Mouse (Mus musculus): Measurements from ENCODE around the gene Per3.
A peak's percentile ranks its signal among the peaks of the same experiment; 100 is the strongest.

Per3 gene

GRCm38 (mm10) chr4:151044037-151044943 is at the start of gene Per3:
Gene Per3 (minus strand): TSS chr4:151044665.
- DNase-seq (ENCODE audit: low spot score in 2 of 2), result peak; percentile 93 to 96

- DNase-seq (ENCODE audit: low spot score in 2 of 2), result no peak
These were observed 44.8 kb upstream of the Per3 start, which contains the start of gene Gm13090 for GRCm38 (mm10) chr4:151089270-151089669. Gene Gm13090 (plus strand): TSS chr4:151089570.

DNA sequence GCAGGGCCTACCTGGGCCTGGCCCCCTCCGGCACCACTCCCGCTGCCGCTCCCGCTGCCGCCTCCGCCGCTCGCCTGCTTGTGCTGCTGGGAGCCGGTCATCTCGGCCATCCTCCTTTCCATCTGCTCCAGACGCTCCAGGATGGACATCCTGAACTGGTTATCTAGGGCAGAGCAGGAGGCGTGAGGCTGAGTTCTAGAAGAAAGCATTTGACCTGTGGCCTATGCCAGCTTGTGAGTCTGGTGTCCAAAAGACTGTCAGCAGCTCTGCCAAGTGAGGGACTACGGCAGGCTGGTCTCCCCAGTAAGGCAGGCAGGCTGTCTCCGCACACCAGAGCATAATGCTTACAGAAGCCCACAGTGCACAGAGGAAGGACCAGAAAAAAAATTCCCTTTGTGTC is 44.4 kb upstream of the Per3 start:
- no peak for DNase-seq (ENCODE audit: low spot score in 2 of 2)

GRCm38 (mm10) chr4:151087358-151087757 is 42.9 kb upstream of the Per3 start:
- no peak for DNase-seq (ENCODE audit: low spot score in 2 of 2)

DNA sequence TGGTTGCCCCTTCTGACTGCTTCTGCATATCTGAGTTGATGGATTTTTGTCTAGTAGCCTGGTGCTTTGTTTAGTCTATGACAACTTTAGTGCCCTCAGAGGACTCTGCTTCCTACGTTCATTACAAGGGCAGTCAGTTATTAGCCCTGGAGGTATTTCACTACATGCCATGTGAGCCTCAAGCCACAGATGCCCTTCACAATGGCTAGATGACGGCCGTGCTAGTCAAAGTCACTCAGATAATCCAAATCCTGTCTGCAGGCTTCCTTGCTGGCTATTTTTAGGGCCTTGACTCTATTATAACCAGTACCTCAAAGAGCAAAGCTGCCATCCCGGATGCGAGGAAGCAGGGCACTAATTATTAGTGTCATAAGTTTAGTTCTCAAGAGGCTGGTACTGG is 38.6 kb upstream of the Per3 start:
- DNase-seq (ENCODE audit: low spot score in 2 of 2), result no peak

GRCm38 (mm10) chr4:151081977-151082376 is 37.5 kb upstream of the Per3 start:
- no peak for DNase-seq (ENCODE audit: low spot score in 2 of 2)

DNA sequence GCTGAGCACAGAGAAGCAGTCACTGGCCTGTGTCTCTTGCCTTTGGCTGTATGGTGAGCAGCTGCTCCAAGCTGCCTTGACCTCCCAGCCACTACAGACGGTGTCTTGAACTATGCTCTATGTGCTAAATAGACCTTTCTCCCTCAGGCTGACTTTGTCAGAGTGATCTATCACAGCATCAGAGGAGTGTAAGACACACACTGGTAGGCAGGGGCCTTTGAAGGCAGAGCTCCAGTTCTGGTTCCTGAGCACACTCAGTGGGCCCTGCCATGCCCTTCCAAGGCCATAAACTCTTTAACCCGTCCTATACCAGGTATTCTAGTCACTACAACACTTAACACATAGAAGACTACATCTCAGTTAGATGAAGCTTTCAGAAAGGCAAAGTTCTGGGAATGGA is 36.9 kb upstream of the Per3 start:
- no peak for DNase-seq (ENCODE audit: low spot score in 2 of 2)

DNA sequence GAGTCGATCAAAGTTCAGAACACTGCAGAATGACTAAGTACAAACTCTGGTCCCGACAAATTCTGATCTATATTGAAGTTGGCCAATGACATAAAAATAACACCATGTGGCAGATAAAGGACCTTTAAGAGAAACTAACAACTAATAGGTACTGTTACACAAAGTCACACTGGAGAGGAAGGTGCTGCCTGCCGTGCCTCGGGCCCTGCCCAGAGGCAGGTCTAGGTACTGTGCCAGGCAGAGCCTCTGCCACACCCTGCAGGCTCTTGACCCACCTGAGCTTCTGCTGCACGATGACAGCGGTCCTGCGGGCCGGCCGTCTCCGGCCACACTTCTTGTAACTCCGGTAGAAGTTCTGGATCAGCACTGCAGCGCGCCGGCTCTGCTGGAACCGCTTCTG is 30.4 kb upstream of the Per3 start:
- DNase-seq (ENCODE audit: low spot score in 2 of 2), result no peak

DNA sequence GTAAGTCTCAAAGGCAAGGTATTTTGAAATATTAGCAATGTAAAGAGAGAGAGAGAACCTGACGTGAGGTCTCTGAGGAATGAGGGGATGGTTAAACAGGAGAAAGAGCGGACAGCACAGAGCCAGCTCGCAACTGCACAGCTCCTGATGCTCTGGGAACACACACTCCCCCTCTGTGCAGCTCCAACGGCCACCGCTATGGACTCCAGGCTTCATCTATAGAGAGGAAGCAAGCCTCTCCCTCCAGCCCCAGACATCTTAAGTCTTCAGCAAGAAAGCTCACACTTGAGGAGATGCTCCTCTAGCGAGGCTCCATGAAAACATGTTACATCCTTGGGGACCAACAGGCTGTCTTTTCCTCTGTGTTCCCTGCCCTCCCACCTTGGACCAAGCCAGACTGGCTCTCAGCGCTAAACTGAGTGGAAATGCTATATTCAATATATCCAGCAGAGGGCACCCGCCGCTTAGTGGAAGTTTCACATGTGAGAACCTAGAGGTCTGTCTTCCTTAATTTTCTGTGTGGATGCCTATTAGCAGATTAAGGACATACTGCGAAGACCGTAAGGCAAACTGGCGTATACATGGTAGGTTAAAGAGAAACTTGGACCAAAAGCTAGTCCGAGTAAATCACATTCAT is 28.8 kb upstream of the Per3 start:
- DNase-seq (ENCODE audit: low spot score in 2 of 2), result peak; percentile 43 to 72

GRCm38 (mm10) chr4:151070962-151071361 is 26.5 kb upstream of the Per3 start:
- DNase-seq (ENCODE audit: low spot score in 2 of 2), result no peak

- DNase-seq (ENCODE audit: low spot score in 2 of 2), result no peak
These were observed 24.3 kb upstream of the Per3 start for GRCm38 (mm10) chr4:151068751-151069150.

GRCm38 (mm10) chr4:151059566-151059965 is 15.1 kb upstream of the Per3 start:
- DNase-seq (ENCODE audit: low spot score in 2 of 2), result no peak

GRCm38 (mm10) chr4:151058634-151059033 is 14.2 kb upstream of the Per3 start:
- DNase-seq (ENCODE audit: low spot score in 2 of 2), result no peak

DNA sequence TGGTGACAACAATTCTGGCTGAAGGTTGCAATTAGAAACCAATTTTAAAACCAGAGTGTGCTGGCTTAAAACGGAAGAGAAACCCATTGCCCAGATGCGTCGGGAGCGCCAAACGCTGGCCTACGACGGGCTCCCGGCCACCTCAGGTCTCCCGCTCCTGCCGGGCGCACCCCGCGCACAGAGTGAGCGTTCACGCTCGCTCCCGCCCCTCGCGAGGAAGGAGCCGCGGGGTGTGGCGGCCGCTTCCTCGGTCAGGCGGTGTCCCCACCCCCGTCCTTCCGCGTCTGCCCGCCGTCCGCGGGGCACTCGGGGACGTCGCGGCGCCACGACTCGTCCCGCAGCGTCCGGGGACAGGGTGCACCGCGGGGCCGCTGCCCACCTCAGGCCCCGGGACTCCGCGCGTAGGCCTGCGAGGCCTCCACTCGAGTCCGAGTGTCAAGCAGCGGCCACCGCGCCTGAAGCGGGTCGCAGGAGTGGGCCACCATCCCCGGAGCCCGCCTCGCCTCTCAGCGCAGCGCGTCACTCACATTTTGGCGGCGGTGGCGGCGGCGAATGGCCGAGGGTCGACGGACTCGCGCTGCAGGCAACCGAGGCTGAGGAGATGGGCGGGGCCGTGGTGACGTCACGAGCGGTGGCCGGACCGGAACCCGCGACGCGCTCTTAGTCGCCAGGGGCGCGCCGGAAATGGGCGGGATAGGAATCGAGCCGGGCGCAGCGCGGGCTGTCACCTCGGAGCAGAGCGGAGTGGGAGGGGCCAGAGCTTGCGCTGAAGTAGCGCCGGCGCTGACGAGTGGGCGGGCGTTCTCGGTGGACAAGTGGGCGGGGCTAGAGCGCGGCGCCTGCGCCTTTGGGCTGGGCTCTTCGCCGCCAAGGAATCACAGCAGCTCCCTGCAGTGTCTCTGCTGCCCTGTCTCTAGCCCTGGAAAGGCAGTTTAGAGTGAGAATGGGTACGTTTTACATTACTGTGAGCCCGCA is 13.2 kb upstream of the Per3 start, which contains the start of gene Vamp3:
Gene Vamp3 (minus strand): TSS at position 617 of the 975 bp plus-strand sequence.
- peak; percentile 98 to 100 for DNase-seq (ENCODE audit: low spot score in 2 of 2)

DNA sequence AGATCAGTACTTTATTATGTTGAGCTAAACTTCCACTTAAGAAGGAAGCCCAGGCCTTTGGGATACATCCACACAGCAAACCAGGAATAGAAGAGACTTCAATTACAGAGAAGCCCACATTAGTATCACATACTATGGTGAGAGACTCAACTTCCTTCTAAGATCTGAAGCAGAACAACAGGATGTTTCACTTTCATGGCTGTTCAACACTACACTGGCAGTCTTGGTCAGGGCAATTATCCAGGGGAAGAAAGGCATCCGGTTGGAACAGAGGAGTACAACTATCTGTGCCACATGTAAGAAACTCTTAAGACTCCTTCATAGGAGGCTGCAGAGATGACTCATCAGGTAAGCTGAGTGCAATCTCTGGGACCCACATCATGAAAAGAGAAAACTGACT is 6.7 kb upstream of the Per3 start:
- DNase-seq (ENCODE audit: low spot score in 2 of 2), result no peak

GRCm38 (mm10) chr4:151046524-151046923 is 2.1 kb upstream of the Per3 start:
- no peak for DNase-seq (ENCODE audit: low spot score in 2 of 2)

DNA sequence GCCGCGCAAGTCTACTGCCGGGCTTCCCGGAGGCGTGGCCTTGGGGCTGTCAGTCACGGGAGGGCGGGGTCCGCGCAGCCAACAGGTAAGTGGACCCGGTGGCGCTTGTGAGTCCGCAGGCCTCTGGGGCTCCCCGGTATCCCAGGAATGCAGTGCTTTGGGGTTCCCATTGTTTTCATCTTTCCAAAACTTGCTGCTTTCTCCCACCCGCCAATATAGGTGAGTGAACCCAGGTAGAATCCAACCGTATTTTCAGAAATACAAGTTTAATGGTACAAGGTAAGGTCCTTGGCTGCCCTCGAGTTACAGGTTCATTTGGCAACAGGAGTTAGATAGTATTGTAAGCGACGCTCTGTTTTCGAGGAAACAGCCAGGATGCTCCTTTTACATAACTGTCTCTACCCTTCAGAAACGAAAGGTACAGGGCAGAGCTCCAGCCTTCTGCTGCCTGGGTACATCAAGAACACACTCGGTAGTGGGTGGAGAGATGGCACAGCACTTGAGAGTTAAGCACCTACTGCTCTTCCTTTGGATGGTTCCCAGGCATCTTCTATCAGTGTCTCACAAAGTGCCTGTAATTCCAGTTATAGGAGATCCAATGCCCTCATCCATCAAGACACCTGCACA is 592 bp upstream of the Per3 start:
- DNase-seq (ENCODE audit: low spot score in 2 of 2), result no peak

DNA sequence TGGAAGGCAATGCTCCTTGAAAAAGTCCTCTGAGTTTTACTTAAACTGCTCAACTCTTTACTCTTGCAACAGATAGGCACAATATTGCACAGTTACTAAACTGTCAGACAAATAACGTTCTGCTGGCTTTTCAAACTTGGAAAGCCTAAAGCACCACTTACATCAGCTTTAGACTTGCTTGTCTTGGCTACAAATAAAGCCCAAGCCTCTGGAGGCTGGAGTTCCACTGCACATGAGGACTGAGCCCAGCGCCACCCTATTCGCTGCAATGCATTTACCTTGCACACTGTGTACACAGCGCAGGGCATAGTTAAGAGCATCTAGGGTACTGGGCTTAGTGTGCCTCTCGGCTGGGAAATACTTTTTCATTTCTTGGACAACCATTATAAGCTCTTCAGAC is 1.2 kb downstream of the Per3 start:
- no peak for DNase-seq (ENCODE audit: low spot score in 2 of 2)

- DNase-seq (ENCODE audit: low spot score in 2 of 2), result no peak
These were observed 3.0 kb downstream of the Per3 start for GRCm38 (mm10) chr4:151041506-151041905.

DNA sequence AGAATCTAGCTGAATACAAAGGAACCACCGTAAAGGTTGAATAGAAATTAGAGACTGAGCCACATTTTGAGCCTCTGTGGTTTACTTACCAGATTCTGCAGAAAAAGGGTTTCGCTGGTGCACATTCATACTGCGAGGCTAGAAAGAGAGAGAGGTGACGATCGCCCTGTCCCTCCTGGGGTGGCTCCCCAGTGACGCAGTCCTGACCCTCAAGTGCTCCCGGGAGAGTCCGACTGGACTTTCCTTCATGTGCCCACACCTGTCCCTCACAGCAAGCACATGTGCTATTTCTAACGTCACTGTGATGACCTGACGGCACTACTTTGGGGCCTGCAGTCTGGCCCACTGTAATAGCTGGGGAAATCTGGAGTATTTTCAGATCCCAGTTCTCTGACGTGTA is 6.7 kb downstream of the Per3 start:
- no peak for DNase-seq (ENCODE audit: low spot score in 2 of 2)

DNA sequence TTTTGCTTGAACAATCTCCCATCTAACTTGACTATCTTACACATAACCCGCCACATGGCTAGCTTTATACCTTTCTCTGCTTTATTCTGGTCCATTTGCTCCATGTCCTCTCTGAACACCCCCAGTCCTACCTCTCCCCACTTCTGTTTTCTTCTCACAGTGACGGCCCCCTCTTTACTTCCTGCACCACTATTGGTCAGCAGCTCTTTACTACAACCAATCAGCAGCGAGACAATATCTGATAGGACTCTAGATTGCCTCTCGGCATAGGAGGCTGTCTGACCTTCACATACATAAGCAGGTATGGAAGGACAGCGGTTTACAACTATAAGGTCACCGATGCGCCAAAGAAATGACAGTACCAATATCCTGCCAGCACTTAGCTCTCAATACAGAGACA is 7.9 kb downstream of the Per3 start:
- no peak for DNase-seq (ENCODE audit: low spot score in 2 of 2)
